13 mouse cellular contexts compared by ENCODE assay signal in the genomic region with DNA sequence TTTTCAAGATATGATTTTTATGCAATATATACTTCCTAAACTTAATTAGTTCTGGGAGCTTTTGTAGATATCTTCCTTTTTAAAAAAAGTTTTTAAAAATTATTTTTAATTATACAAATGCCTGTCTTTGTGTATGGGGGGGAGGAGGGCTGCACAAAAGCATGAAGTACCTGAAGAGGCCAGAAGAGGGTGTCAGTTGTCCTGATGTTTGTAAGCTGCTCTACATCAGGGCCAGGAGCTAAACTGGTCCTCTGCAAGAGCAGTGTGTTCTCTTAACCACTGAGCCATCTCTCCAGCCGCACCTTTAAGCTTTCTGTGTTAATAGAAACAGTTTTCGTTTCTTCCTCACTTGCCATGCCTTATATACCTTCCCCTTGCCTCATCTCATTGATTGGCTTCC. TPM values are rescaled to one million over a fixed set of nuclear protein-coding genes. Genes with fewer than 3 reads are reported as not detected.
DNase-seq lines count a peak whose midpoint lies in the region; ATAC-seq and TF ChIP-seq lines count a peak whose summit lies in the region.
"Had no signal": no experiment of that assay in that cellular context is flagged by ENCODE, and none has a peak within 500 bp of the region (broad histone marks: within the 10 kb centered on the region; RNA-seq: fewer than 3 reads in every experiment).

No protein-coding gene starts in this region.

- no peaks in the 10 kb centered on the region for H3K36me3 ChIP-seq in heart, embryonic 12.5 days
- H3K36me3 ChIP-seq in liver, adult 2 months (ENCODE audit: control insufficient read depth, insufficient read depth, low read length): no peaks in the 10 kb centered on the region
- H3K36me3 ChIP-seq in liver, embryonic 11.5 days (ENCODE audit: control insufficient read depth, insufficient read depth, low read length): no peaks in the 10 kb centered on the region
- H3K36me3 ChIP-seq in E14TG2a.4 (ENCODE audit: insufficient read depth, low read length): no peaks in the 10 kb centered on the region
- no peaks in the 10 kb centered on the region for H3K36me3 ChIP-seq in neural tube, embryonic 15.5 days
- H3K36me3 ChIP-seq: forebrain, embryonic 10.5 days; lung, embryonic 15.5 days had no signal

- TF ChIP-seq CTCF in liver, adult 2 months (IDR thresholded peaks at IDR 0.05; ENCODE audit: low read depth, low read length): peak; percentile 15; the same call in 1 of the 2 replicates
- peak; percentile 26; the same call in 1 of the 2 replicates for TF ChIP-seq CTCF in E14TG2a.4 (conservative IDR thresholded peaks at IDR 0.05; ENCODE audit: low read length)
- TF ChIP-seq CTCF in brain, embryonic 14.5 days (IDR thresholded peaks at IDR 0.05; ENCODE audit: borderline replicate concordance, extremely low read depth, insufficient read depth, insufficient read length): peak; percentile 20; the same call in 1 of the 2 replicates

- no peak overlapping the region for H3K4me3 ChIP-seq in heart, embryonic 12.5 days
- no peak overlapping the region for H3K4me3 ChIP-seq in liver, adult 2 months (ENCODE audit: insufficient read depth, low read depth, low read length)
- no peak overlapping the region for H3K4me3 ChIP-seq in liver, embryonic 11.5 days (ENCODE audit: low read depth, low read length)
- no peak overlapping the region for H3K4me3 ChIP-seq in E14TG2a.4 (replicated peaks; ENCODE audit: low read length)
- H3K4me3 ChIP-seq in neural tube, embryonic 15.5 days (replicated peaks): no peak overlapping the region
- H3K4me3 ChIP-seq: forebrain, embryonic 10.5 days; lung, embryonic 15.5 days; myocyte had no signal

- H3K4me2 ChIP-seq in heart, embryonic 12.5 days: no peak overlapping the region
- H3K4me2 ChIP-seq in liver, embryonic 11.5 days: no peak overlapping the region
- no peak overlapping the region for H3K4me2 ChIP-seq in neural tube, embryonic 15.5 days
- H3K4me2 ChIP-seq: lung, embryonic 15.5 days had no signal

- no peaks in the 10 kb centered on the region for H3K9me3 ChIP-seq in heart, embryonic 12.5 days (replicated peaks)
- H3K9me3 ChIP-seq in liver, embryonic 11.5 days (ENCODE audit: control insufficient read depth, low read length): no peaks in the 10 kb centered on the region
- no peaks in the 10 kb centered on the region for H3K9me3 ChIP-seq in E14TG2a.4 (ENCODE audit: low read length)
- no peaks in the 10 kb centered on the region for H3K9me3 ChIP-seq in neural tube, embryonic 15.5 days (replicated peaks)
- H3K9me3 ChIP-seq: forebrain, embryonic 10.5 days; lung, embryonic 15.5 days had no signal

- ATAC-seq in heart, embryonic 12.5 days (ENCODE audit: insufficient number of reproducible peaks, low FRiP score): no peak
- no peak for ATAC-seq in liver, embryonic 11.5 days (replicated peaks; ENCODE audit: low FRiP score)
- ATAC-seq in neural tube, embryonic 15.5 days (ENCODE audit: low FRiP score): no peak

- no peak for TF ChIP-seq POLR2A in liver, adult 2 months (IDR thresholded peaks at IDR 0.05; ENCODE audit: extremely low read depth, insufficient read depth, low read length)
- no peak for TF ChIP-seq POLR2A in brain, embryonic 14.5 days (IDR thresholded peaks at IDR 0.05; ENCODE audit: borderline replicate concordance, extremely low read depth, insufficient read depth, insufficient read length, poor library complexity, severe bottlenecking)

- peaks cover 20% of the 10 kb centered on the region for H3K4me1 ChIP-seq in heart, embryonic 12.5 days (replicated peaks)
- peaks cover 2% of the 10 kb centered on the region; the same call in 1 of the 2 replicates for H3K4me1 ChIP-seq in liver, adult 2 months (ENCODE audit: control insufficient read depth, insufficient read depth, low read length)
- no peaks in the 10 kb centered on the region for H3K4me1 ChIP-seq in liver, embryonic 11.5 days (replicated peaks; ENCODE audit: control insufficient read depth, insufficient read depth, low read length)
- peaks cover 18% of the 10 kb centered on the region for H3K4me1 ChIP-seq in E14TG2a.4 (replicated peaks; ENCODE audit: low read depth, low read length)
- peaks cover 4% of the 10 kb centered on the region; the same call in 1 of the 2 replicates for H3K4me1 ChIP-seq in neural tube, embryonic 15.5 days

- no peak overlapping the region for H3K9ac ChIP-seq in heart, embryonic 12.5 days
- no peak overlapping the region for H3K9ac ChIP-seq in liver, adult 2 months (ENCODE audit: low read depth, low read length)
- H3K9ac ChIP-seq in liver, embryonic 11.5 days (ENCODE audit: low read depth, low read length): no peak overlapping the region
- H3K9ac ChIP-seq in neural tube, embryonic 15.5 days (replicated peaks): no peak overlapping the region
- H3K9ac ChIP-seq: lung, embryonic 15.5 days had no signal

- 56% methylated on average over 2 of the region's 2 CpGs for WGBS in heart, embryonic 12.5 days
- WGBS in liver, adult 2 months: 72% methylated on average over 2 of the region's 2 CpGs
- 43% methylated on average over 2 of the region's 2 CpGs for WGBS in liver, embryonic 11.5 days
- 59% methylated on average over 2 of the region's 2 CpGs for WGBS in neural tube, embryonic 15.5 days

- peak; percentile 22 for DNase-seq in heart, adult 8-10 months (ENCODE audit: low spot score)
- DNase-seq in liver, adult 2 months (ENCODE audit: extremely low read depth, low read depth, low spot score): peak; percentile 19
- DNase-seq in liver, embryonic 11.5 days (ENCODE audit: low spot score): no peak
- DNase-seq in brain, embryonic 14.5 days (ENCODE audit: low read depth): no peak
- DNase-seq in left cerebral cortex, adult 8-10 months (ENCODE audit: low spot score in 2 of 2): no peak
- DNase-seq: gastrocnemius, postnatal 36 days had no signal

- no peaks in the 10 kb centered on the region for H3K79me2 ChIP-seq in liver, adult 2 months (ENCODE audit: control insufficient read depth, insufficient read depth, low read length)

- H3K27ac ChIP-seq in heart, embryonic 12.5 days (ENCODE audit: poor library complexity, severe bottlenecking): no peak overlapping the region
- H3K27ac ChIP-seq in liver, adult 2 months (replicated peaks; ENCODE audit: insufficient read depth, low read depth, low read length): no peak overlapping the region
- no peak overlapping the region for H3K27ac ChIP-seq in liver, embryonic 11.5 days (ENCODE audit: low read depth, low read length)
- no peak overlapping the region for H3K27ac ChIP-seq in neural tube, embryonic 15.5 days (replicated peaks)
- H3K27ac ChIP-seq: forebrain, embryonic 10.5 days; lung, embryonic 15.5 days had no signal

- H3K27me3 ChIP-seq in heart, embryonic 12.5 days (replicated peaks): no peaks in the 10 kb centered on the region
- H3K27me3 ChIP-seq in liver, adult 2 months (ENCODE audit: control insufficient read depth, insufficient read depth, low read length): no peaks in the 10 kb centered on the region
- no peaks in the 10 kb centered on the region for H3K27me3 ChIP-seq in liver, embryonic 11.5 days (replicated peaks; ENCODE audit: control insufficient read depth, insufficient read depth, low read length)
- H3K27me3 ChIP-seq in E14TG2a.4 (ENCODE audit: insufficient read depth, low read length): peaks cover 6% of the 10 kb centered on the region; the same call in 1 of the 2 replicates
- no peaks in the 10 kb centered on the region for H3K27me3 ChIP-seq in neural tube, embryonic 15.5 days (replicated peaks)
- H3K27me3 ChIP-seq: lung, embryonic 15.5 days had no signal

RNA-seq across cellular contexts. Expression of a gene that starts 2.4 kb away (rescaled TPM):
- 10 to 100 TPM; 13.6 to 19.5 (median 16.5) TPM for total RNA-seq in heart, adult 8-10 months (2022)
- polyA plus RNA-seq in heart, embryonic 12.5 days (2016; fragmentation: Nextera tagmentation; extraction: Ambion mirVana): 38.7 and 43.8 TPM in 2 replicates
- 1.4 and 3.0 TPM in 2 replicates for total RNA-seq in liver, adult 2 months (2014; rRNA removed)
- polyA plus RNA-seq in liver, adult 2 months (2012; rRNA removed): 0.26 and 0.39 TPM in 2 replicates
- 5.7 and 6.9 TPM in 2 replicates for polyA plus RNA-seq in liver, embryonic 11.5 days (2014; fragmentation: Nextera tagmentation; extraction: Ambion mirVana)
- polyA plus RNA-seq in brain, embryonic 14.5 days (2012; rRNA removed): 3.7 and 7.3 TPM in 2 replicates
- polyA plus RNA-seq in neural tube, embryonic 15.5 days (2015; fragmentation: Nextera tagmentation; extraction: Ambion mirVana): 5.2 and 5.5 TPM in 2 replicates
- 1 to 10 TPM; 3.4 to 6.2 (median 5.2) TPM for total RNA-seq in left cerebral cortex, adult 8-10 months (2022)

RNA-seq across cellular contexts. Expression of a gene that starts 49.5 kb away (rescaled TPM):
- total RNA-seq in heart, adult 8-10 months (2022): not detected
- polyA plus RNA-seq in heart, embryonic 12.5 days (2016; fragmentation: Nextera tagmentation; extraction: Ambion mirVana): not detected in 2 replicates
- total RNA-seq in liver, adult 2 months (2014; rRNA removed): 0.07 TPM in 1 of 2 replicates, not detected in the other
- 0.04 TPM in 1 of 2 replicates, not detected in the other for polyA plus RNA-seq in liver, adult 2 months (2012; rRNA removed)
- not detected in 2 replicates for polyA plus RNA-seq in liver, embryonic 11.5 days (2014; fragmentation: Nextera tagmentation; extraction: Ambion mirVana)
- 0.11 and 0.13 TPM in 2 replicates for polyA plus RNA-seq in brain, embryonic 14.5 days (2012; rRNA removed)
- 0.59 and 1.2 TPM in 2 replicates for polyA plus RNA-seq in neural tube, embryonic 15.5 days (2015; fragmentation: Nextera tagmentation; extraction: Ambion mirVana)
- total RNA-seq in left cerebral cortex, adult 8-10 months (2022): 1 to 10 TPM in 2 of 4 experiments, under 1 TPM in 2; 0.95 to 1.9 (median 1.2) TPM
- total RNA-seq: ES-E14; gastrocnemius, postnatal 36 days had no signal
- polyA plus RNA-seq: lung, embryonic 15.5 days; myocyte had no signal

RNA-seq across cellular contexts. Expression of a gene that starts 51.6 kb away (rescaled TPM):
- 10 to 100 TPM; 10.1 to 13.4 (median 11.9) TPM for total RNA-seq in heart, adult 8-10 months (2022)
- 23.2 and 25.0 TPM in 2 replicates for polyA plus RNA-seq in heart, embryonic 12.5 days (2016; fragmentation: Nextera tagmentation; extraction: Ambion mirVana)
- 8.8 and 10.5 TPM in 2 replicates for total RNA-seq in liver, adult 2 months (2014; rRNA removed)
- 3.3 and 5.1 TPM in 2 replicates for polyA plus RNA-seq in liver, adult 2 months (2012; rRNA removed)
- 23.2 and 24.7 TPM in 2 replicates for polyA plus RNA-seq in liver, embryonic 11.5 days (2014; fragmentation: Nextera tagmentation; extraction: Ambion mirVana)
- polyA plus RNA-seq in brain, embryonic 14.5 days (2012; rRNA removed): 16.0 and 20.6 TPM in 2 replicates
- 25.4 and 27.8 TPM in 2 replicates for polyA plus RNA-seq in neural tube, embryonic 15.5 days (2015; fragmentation: Nextera tagmentation; extraction: Ambion mirVana)
- total RNA-seq in left cerebral cortex, adult 8-10 months (2022): 10 to 100 TPM; 14.5 to 19.6 (median 17.5) TPM

Comparison
In these comparisons a context has a peak if more than half of its experiments do, and no peak if none do; other contexts are left out.
1. DNase-seq: peak in heart, adult 8-10 months (single experiment) and liver, adult 2 months (single experiment); none in liver, embryonic 11.5 days (single experiment), brain, embryonic 14.5 days (single experiment) and left cerebral cortex, adult 8-10 months (0 of 2).
2. Peak in every context shown above with its lines, with median percentiles within 50 percentile points of each other: CTCF ChIP-seq.